Mouse (Mus musculus) CH12.LX (cell line): Measurements from ENCODE around the gene Tmem54. TPM values are rescaled to one million over a fixed set of nuclear protein-coding genes. Genes with fewer than 3 reads are reported as not detected.

Experiments used
- DNase-seq: peaks from one replicate; pipeline ENCODE4 v3.0.0-alpha.2; 2013; ENCODE audit errors: extremely low read depth
- H3K27ac ChIP-seq: 2 replicates; pipeline ENCODE4 v1.5.1; 2012; ENCODE audit warnings: low read depth, mild to moderate bottlenecking, control low read depth, moderate library complexity; ENCODE audit not compliant: insufficient read depth
- H3K27me3 ChIP-seq: replicated peaks from 2 replicates; pipeline ENCODE3; 2012; ENCODE audit warnings: inconsistent platforms
- H3K36me3 ChIP-seq, 2 experiments: replicated peaks in 1 of 2; 2 replicates each; pipeline versions ENCODE3 to v1.6.1; 2012; ENCODE audit warnings: inconsistent platforms in 1 of 2, low read length in 1 of 2, mild to moderate bottlenecking in 1 of 2, mixed read lengths in 1 of 2, moderate library complexity in 1 of 2; ENCODE audit not compliant: control insufficient read depth in 1 of 2, insufficient read depth in 1 of 2
- H3K4me1 ChIP-seq, 2 experiments: 2 replicates each; pipeline ENCODE4 v1.6.1; 2012; ENCODE audit warnings: inconsistent platforms in 1 of 2, moderate library complexity in 1 of 2; ENCODE audit not compliant: insufficient read depth in 2 of 2, control insufficient read depth in 1 of 2
- H3K4me2 ChIP-seq: 2 replicates; pipeline ENCODE4 v1.6.1; 2012; ENCODE audit warnings: low read depth, mild to moderate bottlenecking, control low read depth; ENCODE audit not compliant: poor library complexity, insufficient read depth, severe bottlenecking
- H3K4me3 ChIP-seq, 3 experiments: fragments of 150-350 bp in 1 of 3; sonication (generic) in 1 of 3; replicated peaks in 1 of 3; 2 replicates each; pipeline versions ENCODE3 to v1.5.1; 2011 to 2012; ENCODE audit warnings: low read depth in 2 of 3, low read length in 2 of 3, mild to moderate bottlenecking in 2 of 3, moderate library complexity in 2 of 3, control low read depth in 1 of 3, improper control_type of control experiment in 1 of 3, inconsistent platforms in 1 of 3, mixed read lengths in 1 of 3; ENCODE audit not compliant: poor library complexity in 1 of 3
- H3K79me2 ChIP-seq: replicated peaks from 2 replicates; pipeline ENCODE4 v1.6.1; 2012; ENCODE audit warnings: mild to moderate bottlenecking, moderate library complexity; ENCODE audit not compliant: control insufficient read depth, poor library complexity, insufficient read depth, severe bottlenecking; ENCODE audit errors: extremely low read depth
- H3K9ac ChIP-seq: 2 replicates; pipeline ENCODE4 v1.6.1; 2012; ENCODE audit warnings: low read depth, mild to moderate bottlenecking, control low read depth, moderate library complexity; ENCODE audit not compliant: insufficient read depth
- H3K9me3 ChIP-seq: replicated peaks from 2 replicates; pipeline ENCODE3; 2012; ENCODE audit warnings: low read length, inconsistent platforms, mixed read lengths
- BHLHE40 ChIP-seq: IDR thresholded peaks from 2 replicates; pipeline ENCODE4 v1.6.1; 2011; ENCODE audit warnings: mild to moderate bottlenecking, low read depth, low read length, improper control_type of control experiment
- CHD1 ChIP-seq: IDR thresholded peaks from 2 replicates; pipeline ENCODE4 v1.6.1; 2012; ENCODE audit warnings: low read depth, low read length, improper control_type of control experiment, inconsistent platforms
- CTCF ChIP-seq, 2 experiments: IDR thresholded peaks in 1 of 2; conservative IDR thresholded peaks in 1 of 2; 2 replicates each; pipeline ENCODE4 v1.5.1; 2011 to 2012; ENCODE audit warnings: low read depth in 2 of 2, low read length in 2 of 2, improper control_type of control experiment in 1 of 2, inconsistent platforms in 1 of 2, mild to moderate bottlenecking in 1 of 2, moderate library complexity in 1 of 2
- ELF1 ChIP-seq: IDR thresholded peaks from 2 replicates; pipeline ENCODE4 v1.6.1; 2014; ENCODE audit warnings: low read depth, mild to moderate bottlenecking, inconsistent platforms, low read length, improper control_type of control experiment
- KAT2A ChIP-seq: IDR thresholded peaks from 2 replicates; pipeline ENCODE4 v1.6.1; 2012; ENCODE audit warnings: low read length, improper control_type of control experiment, inconsistent platforms; ENCODE audit not compliant: insufficient replicate concordance
- MAFK ChIP-seq: IDR thresholded peaks from 2 replicates; pipeline ENCODE4 v1.6.1; 2011; ENCODE audit warnings: low read length, improper control_type of control experiment; ENCODE audit not compliant: insufficient replicate concordance
- MAZ ChIP-seq: IDR thresholded peaks from 2 replicates; pipeline ENCODE4 v1.6.1; 2012; ENCODE audit warnings: low read depth, mild to moderate bottlenecking, inconsistent platforms, low read length, improper control_type of control experiment, moderate library complexity
- MYC ChIP-seq: IDR thresholded peaks from 2 replicates; pipeline ENCODE4 v1.6.1; 2011; ENCODE audit warnings: low read depth, mild to moderate bottlenecking, improper control_type of control experiment, low read length
- POLR2A ChIP-seq: IDR thresholded peaks from 2 replicates; pipeline ENCODE4 v1.6.1; 2011; ENCODE audit warnings: low read depth, mild to moderate bottlenecking, improper control_type of control experiment, low read length
- POLR2AphosphoS2 ChIP-seq: IDR thresholded peaks from 2 replicates; pipeline ENCODE4 v1.6.1; 2011; ENCODE audit warnings: low read depth, low read length, improper control_type of control experiment
- RAD21 ChIP-seq: IDR thresholded peaks from 2 replicates; pipeline ENCODE4 v1.6.1; 2011; ENCODE audit warnings: low read depth, mild to moderate bottlenecking, low read length, improper control_type of control experiment, moderate library complexity
- SMC3 ChIP-seq: IDR thresholded peaks from 2 replicates; pipeline ENCODE4 v1.6.1; 2011; ENCODE audit warnings: low read depth, low read length, improper control_type of control experiment
- UBTF ChIP-seq: IDR thresholded peaks from 2 replicates; pipeline ENCODE4 v1.6.1; 2012; ENCODE audit warnings: low read depth, mild to moderate bottlenecking, inconsistent platforms, low read length, improper control_type of control experiment, moderate library complexity
- ZC3H11A ChIP-seq: IDR thresholded peaks from 2 replicates; pipeline ENCODE4 v1.6.1; 2012; ENCODE audit warnings: low read depth, mild to moderate bottlenecking, inconsistent platforms, low read length, improper control_type of control experiment
- ZNF384 ChIP-seq: IDR thresholded peaks from 2 replicates; pipeline ENCODE4 v1.6.1; 2012; ENCODE audit warnings: low read depth, low read length, improper control_type of control experiment, inconsistent platforms
- dilution Hi-C: fragments of 300-500 bp; cut with MboI; formaldehyde crosslinking; loops from 2 replicates; pipeline ENCODE4 v1.14.3; 2020; ENCODE audit warnings: low sequenced_read_pairs; ENCODE audit not compliant: extremely low pct_unique_long_range_greater_than_20kb, extremely low pct_ligation_motif_present
- in situ Hi-C: fragments of 300-500 bp; cut with MboI; formaldehyde crosslinking; loops from 3 replicates; pipeline ENCODE4 v1.14.3; 2019; ENCODE audit warnings: low sequenced_read_pairs, low pct_ligation_motif_present, low pct_unique_long_range_greater_than_20kb, mixed read lengths
- polyA plus RNA-seq: library from polyadenylated mRNA; unstranded; fragments of >175 nt; gene quantifications from 2 replicates; pipeline ENCODE4 v1.2.1, GENCODE M21; 2012; ENCODE audit warnings: low read depth; ENCODE audit not compliant: insufficient read length
- total RNA-seq, 2 experiments: library from RNA; depleted of rRNA; stranded (reverse); fragments of 300-350 nt in 1 of 2; fragments of >200 nt in 1 of 2; gene quantifications; 2 replicates each; pipeline ENCODE4 v1.2.3; 2012 to 2014

Tmem54 gene
- total and polyA plus RNA-seq, 3 experiments: not detected

- Histone ChIP-seq H3K4me3 (no peak overlapping the region), H3K4me2 (no peak overlapping the region), H3K9me3 (no peaks in the 10 kb centered on the region), H3K36me3 (no peaks in the 10 kb centered on the region), H3K27me3 (peaks cover 58% of the 10 kb centered on the region), H3K9ac (no peak overlapping the region), H3K79me2 (no peaks in the 10 kb centered on the region), H3K27ac (no peak overlapping the region), H3K4me1 (peaks cover 12 to 19% of the 10 kb centered on the region in 2 experiments)
- dilution Hi-C loops: no loop called here
- no peak for TF ChIP-seq CHD1
- no peak for TF ChIP-seq ZC3H11A
- 0 out of 2 replicates have a peak, but pooled peaks have one; percentile 31 for TF ChIP-seq BHLHE40
- no peak for TF ChIP-seq KAT2A
- no peak for TF ChIP-seq POLR2AphosphoS2
- in situ Hi-C loops: no loop called here
- no peak for DNase-seq
Observed at GRCm38 (mm10) chr4:129128582-129129338, 23.4 kb downstream of the Tmem54 start.

- Histone ChIP-seq H3K27ac (no peak overlapping the region), H3K9me3 (no peaks in the 10 kb centered on the region), H3K27me3 (peaks cover 58% of the 10 kb centered on the region), H3K9ac (0 out of 2 replicates have a peak overlapping the region, but pooled peaks have one; percentile 5), H3K4me1 (peaks cover 12 to 19% of the 10 kb centered on the region in 2 experiments), H3K4me2 (peak overlapping the region; percentile 55), H3K79me2 (no peaks in the 10 kb centered on the region), H3K36me3 (no peaks in the 10 kb centered on the region), H3K4me3 (no peak overlapping the region)
- dilution Hi-C loops: no loop called here
- TF ChIP-seq POLR2A: no peak
- TF ChIP-seq MAFK: 0 out of 2 replicates have a peak, but pooled peaks have one; percentile 56
- in situ Hi-C loops: no loop called here
- no peak for DNase-seq
Observed at GRCm38 (mm10) chr4:129129387-129129786, 24.0 kb downstream of the Tmem54 start.

DNA sequence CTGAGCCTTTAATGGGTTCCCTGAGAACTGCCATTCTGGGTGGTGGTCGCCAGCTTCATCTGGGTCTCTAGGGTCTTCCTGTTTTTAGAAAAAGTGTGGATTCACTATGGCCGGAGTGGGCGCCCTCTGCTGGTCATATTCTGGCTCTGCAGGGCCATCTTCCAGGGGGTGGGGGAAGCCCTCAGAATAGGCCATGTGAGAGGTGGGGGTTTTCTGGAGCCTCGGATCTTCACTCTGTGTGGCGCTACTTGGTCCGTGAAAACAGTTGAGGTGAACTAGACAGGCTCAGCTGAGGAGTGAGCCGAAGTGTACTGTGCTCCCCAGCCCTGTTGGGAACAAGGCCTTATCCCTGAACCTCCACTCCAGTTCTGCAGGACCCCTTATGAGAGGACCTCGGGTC is 24.8 kb downstream of the Tmem54 start:
- peak; percentile 56 for DNase-seq
- Histone ChIP-seq H3K9me3 (no peaks in the 10 kb centered on the region), H3K9ac (peak overlapping the region; percentile 47), H3K27ac (peak overlapping the region; percentile 29), H3K36me3 (no peaks in the 10 kb centered on the region), H3K4me3 (peak overlapping the region; percentile 22 to 52 (median 47)), H3K27me3 (peaks cover 50% of the 10 kb centered on the region), H3K79me2 (no peaks in the 10 kb centered on the region), H3K4me1 (peaks cover 12 to 25% of the 10 kb centered on the region in 2 experiments), H3K4me2 (peak overlapping the region; percentile 55)
- dilution Hi-C loops (no loop called here), in situ Hi-C loops (loop anchor here (10.0 kb wide), 2 partner anchors 55 to 325 kb away; partner anchors contain the start of genes S100pbp and Yars)
- TF ChIP-seq RAD21 (peak; percentile 7), ELF1 (peak; percentile 56), UBTF (no peak), SMC3 (peak; percentile 37; the same call in 1 of the 2 replicates), MAZ (peak; percentile 49; the same call in 1 of the 2 replicates), ZNF384 (0 out of 2 replicates have a peak, but pooled peaks have one; percentile 32), MYC (no peak), CTCF (conservative IDR thresholded peaks at IDR 0.05 in 1 of 2, IDR thresholded peaks at IDR 0.05 in 1 of 2; ENCODE audit: low read depth in 2 of 2, low read length in 2 of 2) (peak; percentile 34 to 69)
